Mouse (Mus musculus): Measurements from ENCODE around the gene Gm14698. TPM values are rescaled to one million over a fixed set of nuclear protein-coding genes. Genes with fewer than 3 reads are reported as not detected.

Gene Gm14698
- polyA plus RNA-seq (2012; fragmentation: generic; extraction: Trizol), result under 1 TPM in 1 of 2 experiments, not detected in 1; 0.02 TPM

GRCm38 (mm10) chrX:68821059-68821458 lies at the start of gene Gm14698:
Gene Gm14698 (plus strand): TSS chrX:68821093.

Other genes starting within 250 kb of the Gm14698 start
- 1 to 10 TPM; 2.5 to 7.7 TPM for gene Fmr1, start 142.6 kb upstream of the Gm14698 start, polyA plus RNA-seq (2012; fragmentation: generic; extraction: Trizol)
- gene Fmr1nb, start 59.3 kb upstream of the Gm14698 start, polyA plus RNA-seq (2012; fragmentation: generic; extraction: Trizol), result not detected
- gene Gm6812, start 72.0 kb downstream of the Gm14698 start, polyA plus RNA-seq (2012; fragmentation: generic; extraction: Trizol), result not detected

All from C3H10T1/2 (cell line).